Mouse (Mus musculus) fibroblast of lung, adult 2 months (primary cell): ENCODE measurements around the gene Cyp3a59.
"Not testable (repeated sequence)": the region's sequence is repeated elsewhere in the genome, so short reads cannot be mapped to it uniquely, and the experiment has no call there.

ENCODE experiments used
- DNase-seq: peaks from one replicate; pipeline ENCODE4 v3.0.0-alpha.2; 2011; ENCODE audit warnings: low read depth

The Cyp3a59 gene

DNA sequence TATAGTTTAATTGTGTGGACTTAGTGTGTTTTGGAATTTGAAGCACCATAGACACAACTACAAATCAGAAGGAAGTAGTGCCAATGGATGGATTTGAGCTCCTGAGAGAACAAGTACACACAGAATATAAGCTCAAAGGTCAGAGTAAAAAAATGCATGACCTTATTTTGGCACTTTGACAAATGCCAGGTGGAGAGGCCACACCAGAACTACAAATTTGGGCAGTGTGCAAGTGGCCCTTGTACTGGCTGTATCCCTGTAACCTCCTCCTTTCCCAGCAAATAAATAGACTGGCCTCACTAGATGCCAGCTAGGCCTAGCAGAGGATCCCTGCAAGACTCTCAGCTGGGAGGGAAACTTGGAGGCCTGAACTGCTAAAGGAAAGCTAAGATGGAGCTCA, at the start of gene Cyp3a59:
TSS of gene Cyp3a59 (plus strand) at position 313 of the 400 bp plus-strand sequence.
- DNase-seq, result not testable (repeated sequence)

DNA sequence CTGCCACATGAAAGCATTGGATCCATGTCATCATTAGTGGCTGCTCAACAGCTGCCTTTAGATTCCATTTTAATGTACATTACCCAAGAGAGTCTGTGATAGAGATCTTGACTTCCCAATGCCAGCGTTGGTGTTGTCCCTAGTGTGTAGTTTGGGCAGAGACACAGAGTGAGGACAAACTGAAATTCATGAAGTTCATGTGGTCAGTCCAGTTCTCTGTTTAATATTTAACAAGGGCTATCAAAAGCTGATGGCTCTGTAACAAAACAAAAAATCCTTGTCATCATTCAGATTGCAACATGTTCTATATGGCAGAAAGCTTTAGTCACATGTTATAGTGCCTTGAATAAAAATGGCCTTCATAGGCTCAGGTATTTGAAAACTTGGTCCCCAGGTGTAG, 9.0 kb upstream of the Cyp3a59 start:
- no peak for DNase-seq

DNA sequence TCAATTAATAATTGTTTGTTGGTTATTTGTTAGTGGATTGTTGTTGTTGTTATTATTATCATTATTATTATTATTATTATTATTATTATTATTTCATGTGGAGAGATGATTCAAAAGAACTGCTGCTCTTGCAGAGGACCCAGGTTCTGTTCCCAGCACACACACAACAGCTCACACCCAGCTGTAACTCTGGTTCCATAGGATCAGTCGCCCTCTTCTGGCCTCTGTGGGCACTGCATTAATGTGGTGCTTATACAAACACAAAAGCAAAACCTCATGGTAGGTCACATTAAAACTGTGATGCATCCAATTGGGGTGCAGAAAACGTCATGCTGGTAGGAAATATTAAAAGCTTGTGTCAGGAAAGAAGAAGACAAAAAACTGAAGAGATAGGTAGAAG, 68.8 kb downstream of the Cyp3a59 start:
- no peak for DNase-seq

DNA sequence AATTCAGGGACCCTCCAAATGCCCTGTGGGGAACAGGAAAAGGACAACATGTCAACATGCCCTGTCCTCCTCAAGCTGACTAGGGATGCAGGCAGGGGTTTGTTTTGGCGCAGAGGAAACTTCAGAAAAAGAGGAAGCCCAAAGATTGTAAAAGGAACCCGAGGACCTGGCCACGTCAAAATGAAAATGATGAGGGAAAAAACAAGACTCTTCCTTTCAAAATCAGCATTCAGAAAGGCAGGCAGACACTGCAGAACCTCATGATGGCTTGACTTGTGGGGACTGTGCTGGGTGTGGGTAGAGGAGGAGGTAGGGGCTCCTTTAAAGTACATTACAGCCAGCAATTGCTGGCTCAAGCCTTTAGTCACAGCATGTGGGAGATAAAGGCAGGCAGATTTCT, 71.4 kb downstream of the Cyp3a59 start:
- no peak for DNase-seq

DNA sequence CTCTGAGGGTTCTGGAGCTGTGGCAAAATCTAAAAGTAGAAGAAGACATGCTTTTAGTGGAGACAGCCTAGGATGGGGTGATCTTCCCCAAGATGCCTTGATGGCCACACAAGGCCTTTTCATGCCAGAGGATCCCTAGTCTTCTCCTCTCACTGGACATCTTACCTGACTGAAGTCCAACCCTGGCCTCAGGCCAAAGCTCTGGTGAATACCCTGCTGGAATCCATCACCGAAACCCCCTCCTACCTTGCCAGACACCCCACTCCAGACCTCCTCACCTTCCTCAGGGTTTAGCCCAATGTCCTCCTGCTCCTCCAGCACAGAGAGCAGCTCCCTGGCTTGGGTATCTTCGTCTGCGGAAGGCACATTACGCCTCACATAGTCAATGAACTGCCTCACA, 79.3 kb downstream of the Cyp3a59 start:
- not testable (repeated sequence) for DNase-seq

DNA sequence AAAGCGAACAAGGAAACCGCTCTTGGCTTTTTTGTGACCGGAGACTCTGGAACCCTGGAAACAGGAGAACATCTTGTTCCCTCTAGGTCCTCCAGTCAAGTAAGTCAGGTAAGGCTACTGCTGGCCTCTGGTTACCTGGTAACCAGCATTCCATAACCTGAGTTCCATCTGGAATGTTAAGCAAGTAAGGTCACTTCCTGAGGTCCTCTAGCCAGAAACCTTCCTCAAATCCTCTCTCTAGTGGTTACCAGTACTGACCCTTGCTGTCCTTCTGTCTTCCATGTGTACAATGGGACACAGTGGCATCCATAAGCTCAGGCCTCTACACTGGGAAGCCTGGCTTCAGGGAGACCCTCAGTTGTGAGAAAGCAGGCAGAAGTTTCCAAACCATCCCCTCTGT, 81.4 kb downstream of the Cyp3a59 start, which contains the start of gene Gm5565:
TSS of gene Gm5565 (minus strand) at position 101 of the 400 bp plus-strand sequence.
- not testable (repeated sequence) for DNase-seq
